Mouse (Mus musculus) midbrain, embryonic 16.5 days (tissue): ENCODE results near the gene Rabep2. TPM values are rescaled to one million over a fixed set of nuclear protein-coding genes. Genes with fewer than 3 reads are reported as not detected.

Experiments used
- ATAC-seq: fragments of 200-750 bp; cut with Nextera tagmentation; 2 replicates; pipeline ENCODE4 v1.8.0; 2017; ENCODE audit warnings: moderate TSS enrichment
- H3K27ac ChIP-seq: fragments of 300-500 bp; sonication (generic); 2 replicates; pipeline ENCODE4 v1.5.1; 2014; ENCODE audit warnings: mild to moderate bottlenecking, low read length, mixed read lengths
- H3K27me3 ChIP-seq: fragments of 300-500 bp; sonication (generic); 2 replicates; pipeline ENCODE4 v1.6.1; 2014; ENCODE audit warnings: low read depth, low read length, mixed read lengths; ENCODE audit not compliant: control insufficient read depth, insufficient read depth
- H3K36me3 ChIP-seq: fragments of 300-500 bp; sonication (generic); 2 replicates; pipeline ENCODE4 v1.6.1; 2014; ENCODE audit warnings: mild to moderate bottlenecking, low read length, moderate library complexity, mixed read lengths; ENCODE audit not compliant: control insufficient read depth, insufficient read depth
- H3K4me1 ChIP-seq: fragments of 300-500 bp; sonication (generic); 2 replicates; pipeline ENCODE4 v1.6.1; 2014; ENCODE audit warnings: mild to moderate bottlenecking, low read length, mixed read lengths; ENCODE audit not compliant: control insufficient read depth, insufficient read depth
- H3K4me2 ChIP-seq: fragments of 300-500 bp; sonication (generic); 2 replicates; pipeline ENCODE4 v1.6.1; 2014; ENCODE audit warnings: mild to moderate bottlenecking, low read length, mixed read lengths
- H3K4me3 ChIP-seq: fragments of 300-500 bp; sonication (generic); 2 replicates; pipeline ENCODE4 v1.5.1; 2014; ENCODE audit warnings: low read depth, mild to moderate bottlenecking, low read length, moderate library complexity, mixed read lengths
- H3K9ac ChIP-seq: fragments of 300-500 bp; sonication (generic); 2 replicates; pipeline ENCODE4 v1.6.1; 2014; ENCODE audit warnings: low read depth, low read length, mixed read lengths
- H3K9me3 ChIP-seq: fragments of 300-500 bp; sonication (generic); replicated peaks from 2 replicates; pipeline ENCODE4 v1.6.1; 2014; ENCODE audit warnings: mild to moderate bottlenecking, low read length, mixed read lengths; ENCODE audit not compliant: control insufficient read depth, poor library complexity, severe bottlenecking
- WGBS: fragments of 180-500 bp; shearing (Covaris S2); extraction: QIAGEN DNeasy Blood & Tissue Kit; methylation state at CpG from one replicate; pipeline ENCODE4 v1.1.7; 2014; 5-methylcytosine and 5-hydroxymethylcytosine counted together
- polyA plus RNA-seq: library from polyadenylated mRNA; unstranded; fragments of >200 nt; fragmentation: Nextera tagmentation; extraction: Ambion mirVana; gene quantifications from 2 replicates; pipeline ENCODE4 v1.2.1, GENCODE M21; 2015

The Rabep2 gene
- polyA plus RNA-seq, 1 experiment from 2014 or later: 22.9 TPM

DNA sequence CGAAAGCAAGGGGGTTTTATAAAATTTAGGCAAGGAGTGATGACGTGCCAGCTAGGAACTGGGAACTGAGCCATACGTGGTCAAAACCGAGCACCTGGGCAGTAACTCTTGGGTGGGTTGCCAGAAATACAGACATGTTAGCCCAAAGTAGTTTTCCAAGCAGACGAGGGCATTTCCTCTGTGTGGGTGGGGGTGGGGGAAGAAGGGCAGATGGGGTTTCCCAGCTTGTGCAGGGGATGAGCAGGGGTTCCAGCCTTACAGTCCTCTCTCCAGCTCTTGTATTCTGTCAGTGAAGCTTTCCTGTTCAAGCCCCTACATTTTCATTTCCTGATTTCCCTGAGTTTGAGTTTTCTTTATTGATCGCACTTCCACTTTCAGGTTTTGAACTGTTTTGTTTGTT is 4.4 kb upstream of the Rabep2 start:
- H3K36me3 ChIP-seq: no peaks in the 10 kb centered on the region
- ATAC-seq: no peak
- peaks cover 5% of the 10 kb centered on the region; the same call in 1 of the 2 replicates for H3K4me1 ChIP-seq
- WGBS: 89% methylated on average over 6 of the region's 6 CpGs
- no peaks in the 10 kb centered on the region for H3K9me3 ChIP-seq
- H3K27me3 ChIP-seq: no peaks in the 10 kb centered on the region
- H3K27ac ChIP-seq: no peak overlapping the region
- H3K4me3 ChIP-seq: no peak overlapping the region
- no peak overlapping the region for H3K9ac ChIP-seq
- no peak overlapping the region for H3K4me2 ChIP-seq

DNA sequence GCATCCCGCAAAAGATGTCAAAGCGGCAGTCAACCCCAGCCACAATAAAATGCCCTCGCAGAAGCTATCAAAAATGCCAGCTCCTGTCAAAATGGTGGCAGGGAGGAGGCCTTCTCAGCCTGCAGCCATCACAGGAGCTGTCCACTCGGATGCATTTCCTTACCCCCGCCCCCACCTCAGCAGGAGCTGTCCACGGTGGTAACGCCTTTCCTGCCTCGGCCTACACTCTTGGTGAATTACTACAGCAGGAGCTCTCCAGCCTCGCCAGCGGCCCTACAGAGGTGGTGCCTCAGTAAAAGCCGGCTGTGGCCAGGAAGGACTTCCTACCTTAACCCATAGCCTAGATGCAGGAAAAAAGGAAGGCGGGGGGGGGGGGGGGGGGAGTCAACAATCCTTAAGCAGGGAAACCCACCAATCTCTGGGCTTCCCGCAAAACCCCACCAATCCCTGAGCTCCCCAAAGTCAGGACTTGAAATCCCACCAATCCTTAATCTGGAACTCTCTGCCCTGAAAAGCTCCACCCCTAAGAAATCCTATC is 1.2 kb upstream of the Rabep2 start:
- Histone ChIP-seq H3K27ac (no peak overlapping the region), H3K4me3 (no peak overlapping the region), H3K9ac (no peak overlapping the region), H3K4me1 (peaks cover 12% of the 10 kb centered on the region), H3K27me3 (no peaks in the 10 kb centered on the region), H3K4me2 (no peak overlapping the region), H3K36me3 (no peaks in the 10 kb centered on the region), H3K9me3 (no peaks in the 10 kb centered on the region)
- no peak for ATAC-seq
- WGBS: 66% methylated on average over 12 of the region's 13 CpGs

DNA sequence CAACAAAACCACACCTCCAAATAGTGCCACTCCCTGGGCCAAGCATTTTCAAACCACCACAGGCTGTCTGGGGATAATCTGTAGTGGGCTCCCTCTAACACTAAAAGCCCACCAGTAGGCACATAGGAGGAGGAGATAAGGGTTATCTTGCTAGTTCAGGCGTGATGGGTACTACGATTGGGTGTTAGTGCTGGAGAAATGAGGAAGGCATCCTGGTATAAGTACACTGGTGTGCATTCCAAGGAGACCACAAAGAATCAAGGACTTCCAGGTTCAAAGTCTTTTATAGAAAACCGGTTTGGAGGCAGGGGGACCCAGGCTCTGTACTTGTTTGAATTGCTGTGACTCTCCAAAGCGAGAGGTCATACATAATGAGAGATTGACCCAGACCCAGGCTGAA is 405 bp upstream of the Rabep2 start:
- Histone ChIP-seq H3K9ac (peak overlapping the region; percentile 86), H3K9me3 (no peaks in the 10 kb centered on the region), H3K4me3 (peak overlapping the region; percentile 72), H3K4me2 (peak overlapping the region; percentile 84), H3K36me3 (no peaks in the 10 kb centered on the region), H3K27ac (peak overlapping the region; percentile 93), H3K4me1 (peaks cover 12% of the 10 kb centered on the region), H3K27me3 (no peaks in the 10 kb centered on the region)
- WGBS: 15% methylated on average over 4 of the region's 4 CpGs
- ATAC-seq: peak; percentile 37; the same call in 1 of the 2 replicates

DNA sequence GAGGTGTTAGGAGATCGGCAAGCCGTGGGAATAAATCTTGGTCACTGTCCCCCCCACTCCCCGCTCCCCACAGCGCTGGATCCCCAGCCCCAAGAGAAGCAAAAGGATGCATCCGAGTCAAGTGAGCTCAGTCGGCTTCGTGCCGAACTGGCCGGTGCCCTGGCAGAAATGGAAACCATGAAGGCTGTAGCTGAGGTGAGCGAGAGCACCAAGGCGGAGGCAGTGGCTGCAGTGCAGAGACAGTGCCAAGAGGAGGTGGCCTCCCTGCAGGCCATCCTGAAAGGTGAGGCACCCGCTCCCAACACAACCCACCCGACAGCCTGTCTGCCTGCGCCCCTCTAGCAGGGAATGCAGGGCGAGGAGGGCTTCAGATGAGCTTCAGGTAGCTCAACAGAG is 942 bp downstream of the Rabep2 start:
- H3K27ac ChIP-seq: peak overlapping the region; percentile 93
- peak; percentile 20 for ATAC-seq
- peaks cover 12% of the 10 kb centered on the region for H3K4me1 ChIP-seq
- H3K4me3 ChIP-seq: peak overlapping the region; percentile 72
- no peaks in the 10 kb centered on the region for H3K36me3 ChIP-seq
- WGBS: 30% methylated on average over 15 of the region's 15 CpGs
- H3K4me2 ChIP-seq: peak overlapping the region; percentile 84
- H3K9me3 ChIP-seq: no peaks in the 10 kb centered on the region
- H3K9ac ChIP-seq: peak overlapping the region; percentile 86
- H3K27me3 ChIP-seq: no peaks in the 10 kb centered on the region

DNA sequence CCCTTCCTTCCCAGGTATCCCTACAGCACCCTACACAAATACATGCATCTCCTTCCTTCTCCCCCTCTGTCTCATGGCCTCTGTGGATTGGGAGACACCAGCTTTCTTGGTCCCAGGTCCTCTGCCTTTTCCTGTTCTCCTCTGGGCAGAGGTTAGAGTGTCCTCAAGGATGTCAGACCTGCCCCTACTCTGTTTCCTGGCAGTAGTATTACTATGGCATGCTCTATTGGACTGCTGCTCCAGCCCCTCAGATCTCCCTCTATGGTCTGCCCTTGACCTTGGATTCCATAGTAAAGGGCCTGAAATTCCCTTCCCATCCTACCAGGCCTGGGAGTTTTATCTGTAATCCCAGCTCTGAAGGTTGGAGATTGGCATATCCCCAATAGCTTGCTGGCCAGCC is 1.6 kb downstream of the Rabep2 start:
- no peak for ATAC-seq
- Histone ChIP-seq H3K4me3 (no peak overlapping the region), H3K36me3 (peaks cover 2% of the 10 kb centered on the region; the same call in 1 of the 2 replicates), H3K9ac (no peak overlapping the region), H3K27me3 (no peaks in the 10 kb centered on the region), H3K4me1 (peaks cover 12% of the 10 kb centered on the region), H3K9me3 (no peaks in the 10 kb centered on the region), H3K27ac (no peak overlapping the region), H3K4me2 (no peak overlapping the region)

DNA sequence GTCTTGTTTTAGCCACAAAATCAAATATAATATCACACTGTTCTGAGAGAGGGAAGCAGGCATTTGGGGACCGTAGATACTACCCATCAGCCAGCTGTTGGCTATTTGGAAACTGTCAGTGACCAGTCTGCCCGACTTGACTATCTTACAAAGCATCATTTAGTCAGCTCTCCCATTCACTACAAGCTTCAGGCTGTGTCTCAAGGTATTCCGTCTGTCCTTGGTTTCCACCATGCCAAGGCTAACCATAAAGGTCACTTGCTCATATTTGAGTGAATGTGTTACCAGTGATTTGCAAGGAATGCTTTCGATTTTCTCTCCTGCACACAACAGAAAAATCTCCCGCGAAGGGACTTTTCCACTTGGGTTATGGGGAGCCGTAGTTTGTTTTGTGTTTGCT is 6.2 kb downstream of the Rabep2 start:
- 89% methylated on average over 7 of the region's 7 CpGs for WGBS
- no peak overlapping the region for H3K9ac ChIP-seq
- H3K4me1 ChIP-seq: peaks cover 3% of the 10 kb centered on the region; the same call in 1 of the 2 replicates
- ATAC-seq: no peak
- H3K27ac ChIP-seq: no peak overlapping the region
- H3K4me2 ChIP-seq: no peak overlapping the region
- H3K9me3 ChIP-seq: no peaks in the 10 kb centered on the region
- H3K36me3 ChIP-seq: peaks cover 2% of the 10 kb centered on the region; the same call in 1 of the 2 replicates
- no peaks in the 10 kb centered on the region for H3K27me3 ChIP-seq
- H3K4me3 ChIP-seq: no peak overlapping the region

DNA sequence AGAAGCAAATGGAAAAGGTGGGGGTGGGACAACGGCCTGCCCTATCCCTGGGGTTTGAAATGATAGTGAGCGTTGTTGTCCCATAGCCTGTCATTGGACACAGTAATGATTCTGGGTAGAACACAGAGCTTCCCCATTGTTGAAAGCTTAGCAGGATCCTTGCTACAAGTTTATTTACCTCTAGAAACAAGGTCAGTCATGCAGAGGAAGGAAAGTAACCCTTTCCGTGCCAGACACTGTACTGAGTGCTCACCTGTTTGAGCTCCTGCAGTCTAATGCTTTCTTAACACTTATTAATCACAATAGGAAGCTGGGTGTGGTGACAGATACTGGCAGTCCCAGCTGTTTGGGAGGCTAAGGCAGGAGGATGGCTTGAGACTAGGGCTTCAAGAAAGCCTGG is 7.2 kb downstream of the Rabep2 start:
- peaks cover 2% of the 10 kb centered on the region; the same call in 1 of the 2 replicates for H3K36me3 ChIP-seq
- H3K27me3 ChIP-seq: no peaks in the 10 kb centered on the region
- H3K4me2 ChIP-seq: no peak overlapping the region
- no peak overlapping the region for H3K9ac ChIP-seq
- 84% methylated on average over 3 of the region's 3 CpGs for WGBS
- no peak overlapping the region for H3K4me3 ChIP-seq
- no peaks in the 10 kb centered on the region for H3K4me1 ChIP-seq
- H3K27ac ChIP-seq: no peak overlapping the region
- no peak for ATAC-seq
- H3K9me3 ChIP-seq: no peaks in the 10 kb centered on the region

DNA sequence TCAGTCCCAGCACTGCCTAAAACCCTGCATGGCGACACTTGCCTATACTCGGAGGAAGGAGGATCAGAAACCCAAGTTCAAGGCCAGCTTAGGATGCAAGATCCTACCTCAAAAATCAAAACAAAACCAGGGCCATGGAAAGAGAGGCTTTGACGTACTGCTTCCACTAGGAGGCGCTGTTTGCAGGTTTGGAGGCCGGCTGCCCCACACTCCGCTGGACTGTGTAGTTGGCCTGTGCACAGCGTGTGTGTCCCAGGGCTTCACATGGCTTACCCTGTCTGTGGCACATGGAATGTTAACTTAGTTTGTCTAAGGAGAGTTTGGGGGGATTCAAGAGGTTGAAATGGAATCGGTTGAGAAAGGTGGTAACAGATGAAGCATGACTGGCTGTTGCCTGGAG is 8.3 kb downstream of the Rabep2 start:
- 17% methylated on average over 8 of the region's 8 CpGs for WGBS
- ATAC-seq: no peak
- H3K27ac ChIP-seq: no peak overlapping the region

DNA sequence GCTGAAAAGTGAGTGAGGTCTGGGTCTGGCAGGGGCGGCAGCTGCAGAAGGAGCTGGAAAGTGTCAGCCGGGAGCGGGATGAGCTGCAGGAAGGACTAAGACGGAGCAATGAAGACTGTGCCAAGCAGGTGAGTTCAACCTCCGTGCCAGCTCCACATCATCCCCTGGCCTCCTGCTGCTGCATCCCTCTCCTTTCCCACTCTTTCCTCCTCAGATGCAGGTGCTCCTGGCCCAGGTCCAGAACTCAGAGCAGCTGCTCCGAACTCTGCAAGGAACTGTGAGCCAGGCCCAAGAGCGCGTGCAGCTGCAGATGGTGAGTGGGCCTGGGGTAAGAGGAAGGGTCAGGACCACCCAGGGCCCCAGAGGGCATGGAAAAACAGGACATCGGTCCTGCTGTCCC is 11.6 kb downstream of the Rabep2 start:
- Histone ChIP-seq H3K9me3 (no peaks in the 10 kb centered on the region), H3K4me3 (no peak overlapping the region), H3K27ac (no peak overlapping the region), H3K4me1 (no peaks in the 10 kb centered on the region), H3K4me2 (no peak overlapping the region), H3K27me3 (no peaks in the 10 kb centered on the region), H3K9ac (no peak overlapping the region), H3K36me3 (peaks cover 15% of the 10 kb centered on the region)
- 80% methylated on average over 8 of the region's 9 CpGs for WGBS
- no peak for ATAC-seq

More for the DNA sequence above, 8.3 kb downstream of the Rabep2 start:
- peaks cover 2% of the 10 kb centered on the region; the same call in 1 of the 2 replicates for H3K36me3 ChIP-seq
- no peaks in the 10 kb centered on the region for H3K27me3 ChIP-seq
- H3K4me1 ChIP-seq: no peaks in the 10 kb centered on the region
- no peak overlapping the region for H3K4me3 ChIP-seq
- no peak overlapping the region for H3K4me2 ChIP-seq
- H3K9ac ChIP-seq: no peak overlapping the region
- no peaks in the 10 kb centered on the region for H3K9me3 ChIP-seq
